Mouse (Mus musculus) bone marrow, adult 2 months (tissue): ENCODE results near the gene Bcl2l12. TPM values are rescaled to one million over a fixed set of nuclear protein-coding genes. Genes with fewer than 3 reads are reported as not detected.
A peak's percentile ranks its signal among the peaks of the same experiment; 100 is the strongest.

ENCODE experiments used
- H3K27ac ChIP-seq: fragments of 200-500 bp; 2 replicates; pipeline ENCODE4 v1.5.1; 2012; ENCODE audit warnings: low read depth, mild to moderate bottlenecking, control low read depth, inconsistent platforms, low read length; ENCODE audit not compliant: control insufficient read depth, poor library complexity, insufficient read depth
- H3K4me1 ChIP-seq: fragments of 200-500 bp; 2 replicates; pipeline ENCODE4 v1.6.1; 2011; ENCODE audit warnings: low read length; ENCODE audit not compliant: control insufficient read depth, insufficient read depth
- H3K4me3 ChIP-seq: fragments of 200-500 bp; replicated peaks from 2 replicates; pipeline ENCODE3; 2011; ENCODE audit warnings: mild to moderate bottlenecking, low read depth, low read length, control low read depth; ENCODE audit not compliant: control insufficient read depth
- CTCF ChIP-seq: fragments of 200-500 bp; IDR thresholded peaks from 2 replicates; pipeline ENCODE4 v1.5.1; 2011; ENCODE audit warnings: low read length, control low read depth; ENCODE audit not compliant: control insufficient read depth, insufficient read depth
- POLR2A ChIP-seq: fragments of 200-500 bp; IDR thresholded peaks from 2 replicates; pipeline ENCODE4 v1.6.1; 2011; ENCODE audit warnings: low read depth, mild to moderate bottlenecking, control low read depth, low read length, borderline replicate concordance; ENCODE audit not compliant: control insufficient read depth
- WGBS: fragments of 180-500 bp; shearing (Covaris S2); methylation state at CpG from one replicate; pipeline ENCODE4 v1.1.7; 2018; 5-methylcytosine and 5-hydroxymethylcytosine counted together
- polyA plus RNA-seq: library from polyadenylated mRNA; stranded (reverse); fragments of >200 nt; gene quantifications from 2 replicates; pipeline ENCODE4 v1.2.4, GENCODE M21; 2011; ENCODE audit warnings: low replicate concordance; ENCODE audit not compliant: missing spikeins, insufficient read depth, insufficient read length

The Bcl2l12 gene
- 28.9 and 40.8 TPM in 2 replicates for polyA plus RNA-seq

DNA sequence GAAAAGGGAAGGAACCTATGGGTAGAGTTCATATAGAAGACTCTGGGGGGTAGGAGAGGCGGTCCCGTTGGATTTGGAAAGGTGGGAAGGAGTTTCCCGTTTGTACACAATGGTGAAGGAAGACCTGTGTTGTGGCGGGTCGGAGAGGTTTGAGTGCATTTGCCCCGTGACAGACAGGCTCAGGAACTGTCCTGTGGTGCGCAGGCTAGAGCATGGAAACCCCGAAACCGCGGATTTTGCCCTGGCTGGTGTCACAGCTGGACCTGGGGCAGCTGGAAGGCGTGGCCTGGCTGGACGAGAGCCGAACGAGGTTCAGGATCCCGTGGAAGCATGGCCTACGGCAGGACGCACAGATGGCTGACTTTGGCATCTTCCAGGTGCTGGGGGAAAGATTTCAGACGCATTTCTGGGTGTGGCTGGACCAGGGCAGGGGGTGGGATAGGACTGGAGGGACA, at the start of gene Bcl2l12:
Gene Bcl2l12, minus strand, starts transcription at position 212 of the 455 bp plus-strand sequence.
- Histone ChIP-seq H3K4me3 (peak within 1 kb of the TSS; percentile 83), H3K27ac (peak within 1 kb of the TSS; percentile 85), H3K4me1 (peaks cover 4% of the 10 kb centered on the region; the same call in 1 of the 2 replicates)
- 0 out of 2 replicates have a peak, but pooled peaks have one; percentile 24 for TF ChIP-seq POLR2A
- TF ChIP-seq CTCF = no peak
- WGBS = under 1% methylated on average over 18 of the region's 18 CpGs

DNA sequence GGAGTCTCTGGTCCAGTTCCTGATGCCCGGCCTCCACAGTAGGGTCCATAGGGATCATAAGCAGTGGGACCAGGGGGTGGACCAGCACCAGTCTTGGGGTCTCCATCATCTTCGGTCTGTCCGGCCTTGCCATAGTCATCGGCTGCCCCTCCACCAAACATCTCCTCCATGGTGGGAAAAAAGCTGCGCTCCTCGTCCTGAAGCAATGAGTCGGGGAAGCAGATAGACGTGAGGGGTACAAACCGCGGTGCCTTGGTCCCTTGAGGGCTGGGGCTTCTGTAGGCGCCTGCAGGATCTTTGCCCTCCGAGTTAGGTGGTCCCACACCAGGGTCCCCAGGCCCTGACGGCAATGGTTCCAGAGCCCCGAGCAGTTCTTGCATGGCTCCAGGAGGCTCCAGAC, 49.0 kb upstream of the Bcl2l12 start:
- Histone ChIP-seq H3K4me3 (no peak overlapping the region), H3K27ac (no peak overlapping the region), H3K4me1 (peaks cover 5% of the 10 kb centered on the region)
- no peak for TF ChIP-seq POLR2A
- 89% methylated on average over 14 of the region's 14 CpGs for WGBS

DNA sequence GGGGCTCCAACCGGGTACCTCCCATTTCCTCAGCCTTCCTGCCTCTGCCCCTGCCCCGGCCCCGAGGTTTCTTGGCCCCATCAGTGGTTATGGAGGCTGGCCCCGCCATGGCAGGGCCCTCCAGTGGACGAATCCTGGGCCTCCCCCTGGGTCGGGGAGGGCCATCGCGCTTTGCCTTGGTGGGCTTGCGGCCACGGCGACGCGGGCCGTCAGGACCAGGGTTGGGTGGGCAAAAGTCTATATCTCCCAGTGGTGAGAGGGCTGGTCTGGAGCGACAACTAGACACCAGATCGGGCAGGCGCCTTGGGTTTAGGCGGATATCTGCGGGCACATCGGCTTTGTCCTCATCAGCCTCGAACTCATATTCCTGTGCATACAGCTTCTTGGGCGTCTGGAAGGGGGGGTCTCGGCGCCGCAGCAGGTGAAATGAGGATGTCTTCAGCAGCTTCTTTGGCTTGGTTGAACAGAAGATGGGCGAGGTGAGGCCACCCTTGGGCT, 48.4 kb upstream of the Bcl2l12 start:
- peaks cover 4% of the 10 kb centered on the region for H3K4me1 ChIP-seq
- 87% methylated on average over 26 of the region's 26 CpGs for WGBS
- H3K4me3 ChIP-seq = no peak overlapping the region
- TF ChIP-seq POLR2A (no peak), CTCF (no peak)
- no peak overlapping the region for H3K27ac ChIP-seq

DNA sequence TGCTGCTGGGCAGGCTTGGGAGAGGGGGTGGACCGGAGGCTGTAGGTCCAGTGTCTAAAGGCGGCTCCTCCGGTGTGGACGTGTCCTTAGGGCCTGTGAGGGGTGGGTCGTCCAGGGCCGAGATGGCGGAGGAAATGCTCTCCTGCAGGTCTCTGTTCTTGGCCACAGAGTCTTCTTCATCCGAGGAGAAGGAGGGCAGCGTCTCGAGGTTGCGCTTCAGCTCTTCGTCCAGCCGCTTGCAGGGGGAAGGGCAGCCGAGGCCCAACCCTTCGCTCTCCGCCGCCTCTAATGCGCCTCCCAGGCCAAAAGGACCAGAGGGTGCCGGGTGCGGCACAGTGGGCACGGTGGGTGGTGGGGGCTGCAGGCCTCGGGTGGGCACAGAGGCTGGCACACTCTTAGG, 47.2 kb upstream of the Bcl2l12 start:
- Histone ChIP-seq H3K27ac (no peak overlapping the region), H3K4me3 (no peak overlapping the region), H3K4me1 (no peaks in the 10 kb centered on the region)
- 93% methylated on average over 22 of the region's 22 CpGs for WGBS
- TF ChIP-seq CTCF (no peak), POLR2A (no peak)

- no peak overlapping the region for H3K4me3 ChIP-seq
- no peak overlapping the region for H3K27ac ChIP-seq
- no peaks in the 10 kb centered on the region for H3K4me1 ChIP-seq
- TF ChIP-seq CTCF (no peak), POLR2A (no peak)
- 89% methylated on average over 14 of the region's 14 CpGs for WGBS
Observed at GRCm38 (mm10) chr7:45043307-45043706, 44.8 kb upstream of the Bcl2l12 start.

DNA sequence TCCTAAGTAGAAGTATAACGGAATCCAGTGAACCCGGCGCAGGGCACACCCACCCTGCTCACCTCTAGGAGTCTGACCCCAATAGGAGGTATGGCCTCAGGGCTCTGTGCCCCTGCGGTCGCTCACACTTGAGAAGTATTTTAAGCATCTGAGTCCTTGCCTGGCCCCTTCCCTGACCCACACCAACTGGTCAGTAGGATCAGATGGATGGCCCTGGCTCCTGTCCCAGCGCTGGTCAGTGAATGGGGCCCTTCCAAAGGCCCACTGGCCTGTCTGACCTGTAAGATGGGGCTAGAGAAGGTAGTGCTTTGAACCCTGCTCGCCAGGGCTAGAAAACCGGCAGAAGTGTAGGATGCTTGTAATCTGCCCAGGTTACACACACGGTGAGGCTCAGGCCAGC, 42.3 kb upstream of the Bcl2l12 start:
- Histone ChIP-seq H3K4me3 (no peak overlapping the region), H3K27ac (no peak overlapping the region), H3K4me1 (no peaks in the 10 kb centered on the region)
- WGBS = 87% methylated on average over 9 of the region's 9 CpGs
- TF ChIP-seq CTCF (no peak), POLR2A (no peak)

GRCm38 (mm10) chr7:45038411-45038810, 39.9 kb upstream of the Bcl2l12 start:
- Histone ChIP-seq H3K4me1 (no peaks in the 10 kb centered on the region), H3K27ac (no peak overlapping the region), H3K4me3 (no peak overlapping the region)
- 93% methylated on average over 9 of the region's 9 CpGs for WGBS
- no peak for TF ChIP-seq CTCF
- no peak for TF ChIP-seq POLR2A

GRCm38 (mm10) chr7:45037720-45038361, 39.3 kb upstream of the Bcl2l12 start:
- no peaks in the 10 kb centered on the region for H3K4me1 ChIP-seq
- 58% methylated on average over 7 of the region's 7 CpGs for WGBS
- TF ChIP-seq POLR2A = no peak
- TF ChIP-seq CTCF = peak; percentile 85
- no peak overlapping the region for H3K27ac ChIP-seq
- no peak overlapping the region for H3K4me3 ChIP-seq
